Mouse (Mus musculus): ENCODE data around the gene Pcp4.

Pcp4 gene

GRCm38 (mm10) chr16:96563350-96564257 is 96.2 kb downstream of the Pcp4 start:
- DNase-seq (ENCODE audit: low spot score in 2 of 2), result peak; percentile 38 to 41

DNA sequence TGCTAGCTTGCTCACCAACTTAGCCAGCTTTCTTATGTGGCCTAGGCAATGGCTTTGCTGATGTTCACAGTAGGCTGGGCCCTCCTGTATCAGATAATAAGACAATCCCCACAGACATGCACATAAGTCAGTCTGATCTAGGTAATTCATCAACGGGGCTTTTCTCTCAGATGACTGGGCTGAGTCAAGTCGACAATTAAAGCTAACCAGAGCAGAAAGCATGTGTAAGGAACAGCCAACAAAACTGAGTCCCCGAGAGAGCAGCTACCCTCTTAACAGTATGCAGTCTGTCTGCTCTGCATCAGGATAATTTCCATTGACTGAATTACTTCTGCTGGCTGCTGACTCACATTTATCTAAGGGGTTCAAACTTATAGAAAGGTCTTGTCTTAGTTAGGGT is 100.0 kb downstream of the Pcp4 start:
- no peak for DNase-seq (ENCODE audit: low spot score in 2 of 2)

Measured in right cerebral cortex, postnatal 10 days (tissue).